Mouse (Mus musculus) ES-Bruce4 (cell line): ENCODE data around the gene Adcy6.

Source experiments
- CTCF ChIP-seq: IDR thresholded peaks from one replicate; pipeline ENCODE4 v1.8.1; 2011; ENCODE audit warnings: low read depth, low read length
- POLR2A ChIP-seq: IDR thresholded peaks from one replicate; pipeline ENCODE4 v1.8.1; 2011; ENCODE audit warnings: low read length; ENCODE audit not compliant: insufficient read depth

DNA sequence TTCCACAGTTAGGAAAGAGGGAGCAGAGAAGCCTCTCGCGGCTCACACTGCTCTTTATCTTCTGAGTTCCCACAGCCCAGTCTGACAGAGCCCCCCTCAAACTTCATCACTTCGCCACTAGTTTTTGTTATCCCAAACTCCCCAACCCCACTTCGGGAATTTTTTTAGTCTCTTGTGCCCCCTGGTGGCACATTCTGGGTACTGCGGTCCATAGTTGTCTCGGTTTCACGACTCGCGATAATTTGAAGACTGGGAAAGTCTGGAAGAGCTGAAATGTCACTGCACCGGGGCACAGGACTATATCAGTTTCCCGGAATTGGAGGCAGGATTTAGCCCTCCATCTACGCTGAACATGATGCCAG lies 7.3 kb upstream of the Adcy6 start:
- TF ChIP-seq POLR2A (no peak), CTCF (peak; percentile 55)
